Mouse (Mus musculus) mesoderm, embryonic 11.5 days (tissue): ENCODE measurements around the gene Psmd13.

Experiments
- DNase-seq: peaks from one replicate; pipeline ENCODE4 v3.0.0-alpha.2; 2012; ENCODE audit warnings: low read depth, low spot score

The Psmd13 gene

GRCm38 (mm10) chr7:140907131-140907530 is 25.4 kb downstream of the Psmd13 start:
- DNase-seq: no peak

DNA sequence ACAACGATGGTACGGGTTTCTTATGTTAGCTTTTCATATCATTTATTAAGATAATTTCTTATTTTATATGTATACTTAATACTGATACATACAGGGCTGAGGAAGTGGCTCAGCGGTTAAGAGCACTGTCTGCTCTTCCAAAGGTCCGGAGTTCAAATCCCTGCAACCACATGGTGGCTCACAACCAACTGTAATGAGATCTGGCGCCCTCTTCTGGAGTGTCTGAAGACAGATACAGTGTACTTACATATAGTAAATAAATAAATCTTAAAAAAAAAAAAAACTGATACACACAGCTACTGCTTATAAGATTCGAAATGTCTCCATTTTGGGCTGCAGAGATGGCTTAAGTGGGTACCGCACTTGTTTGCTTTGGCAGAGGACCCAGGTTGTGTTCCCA is 25.9 kb downstream of the Psmd13 start:
- no peak for DNase-seq

- no peak for DNase-seq
These were observed 26.4 kb downstream of the Psmd13 start for GRCm38 (mm10) chr7:140908181-140908580.

DNA sequence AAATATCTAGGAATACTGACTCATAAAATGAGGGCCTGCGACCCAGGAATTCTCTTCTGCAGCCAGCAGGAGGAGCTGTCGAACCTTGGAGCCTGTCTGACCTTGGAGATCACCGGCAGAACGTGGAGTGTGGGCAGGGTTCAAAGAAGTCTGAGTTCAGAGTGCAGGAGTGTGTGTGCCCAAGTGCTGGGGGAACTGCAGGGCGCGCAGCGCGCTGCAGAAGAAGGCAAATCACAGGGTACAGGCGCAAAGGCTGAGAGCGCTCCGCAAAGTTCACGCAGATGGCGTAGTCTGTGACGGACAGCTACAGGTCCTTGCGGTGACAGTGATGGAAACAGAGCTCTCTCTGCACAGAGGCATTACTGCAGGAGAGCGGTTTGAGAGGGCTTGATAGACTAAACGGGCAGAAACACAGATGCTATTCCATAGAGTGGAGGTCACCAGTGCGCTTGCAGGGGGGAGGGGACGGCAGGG is 26.9 kb downstream of the Psmd13 start:
- peak; percentile 90 for DNase-seq

- DNase-seq: no peak
These were observed 30.5 kb downstream of the Psmd13 start for GRCm38 (mm10) chr7:140912293-140912692.

GRCm38 (mm10) chr7:140912846-140913482 is 31.2 kb downstream of the Psmd13 start:
- DNase-seq: no peak

- no peak for DNase-seq
These were observed 32.4 kb downstream of the Psmd13 start for GRCm38 (mm10) chr7:140914031-140914690.

DNA sequence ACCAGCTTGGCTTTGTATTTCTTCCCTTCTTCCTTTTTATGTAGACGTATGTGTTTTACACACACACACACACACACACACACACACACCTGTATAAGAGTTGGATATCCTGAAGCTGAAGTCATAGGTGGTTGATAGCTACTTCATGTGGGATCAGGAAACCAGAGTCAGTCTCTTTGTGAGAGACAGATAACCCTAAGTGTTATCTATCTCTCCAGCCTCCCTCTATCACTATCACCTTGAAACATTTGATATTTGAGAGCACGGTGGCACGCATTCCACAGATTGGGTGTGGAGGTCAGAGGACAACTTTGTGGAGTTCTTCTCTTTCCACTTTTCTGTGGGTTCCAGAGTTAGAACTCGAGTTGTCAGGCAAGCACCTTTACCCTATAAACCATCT is 38.1 kb downstream of the Psmd13 start:
- DNase-seq: no peak

- DNase-seq: no peak
These were observed 38.8 kb downstream of the Psmd13 start, which contains the start of gene Nlrp6 for GRCm38 (mm10) chr7:140920418-140921029. Nlrp6 (plus strand) TSS chr7:140920902.

DNA sequence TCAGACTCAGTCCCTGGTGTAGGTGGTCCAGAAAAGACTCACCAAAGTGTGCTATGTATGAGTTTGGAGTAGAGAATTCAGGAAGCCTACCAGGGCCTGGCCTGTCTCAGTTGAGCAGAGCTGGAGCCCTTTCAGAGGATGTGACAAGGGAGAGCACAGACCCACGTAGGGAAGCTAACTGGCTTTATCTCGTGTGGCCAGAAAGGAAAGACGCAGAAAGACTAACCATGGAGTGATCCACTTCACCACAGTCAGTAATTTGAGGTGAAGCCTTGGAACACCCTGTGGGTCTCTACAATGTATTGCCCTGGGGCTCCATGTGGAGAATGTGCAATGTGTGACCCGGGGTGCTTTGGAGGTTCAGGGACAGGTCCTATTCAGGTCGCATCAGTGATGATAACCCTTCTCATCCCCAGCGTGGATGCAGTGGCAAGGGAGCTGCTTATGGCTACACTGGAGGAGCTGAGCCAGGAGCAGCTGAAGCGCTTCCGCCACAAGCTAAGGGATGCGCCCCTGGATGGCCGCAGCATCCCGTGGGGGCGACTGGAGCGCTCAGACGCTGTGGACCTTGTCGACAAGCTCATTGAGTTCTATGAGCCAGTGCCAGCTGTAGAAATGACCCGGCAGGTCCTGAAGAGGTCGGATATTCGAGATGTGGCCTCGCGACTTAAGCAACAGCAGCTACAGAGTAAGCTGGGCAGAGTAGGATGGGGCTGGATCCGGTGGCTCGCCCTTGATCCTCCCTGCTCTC is 39.6 kb downstream of the Psmd13 start:
- no peak for DNase-seq

GRCm38 (mm10) chr7:140922398-140923069 is 40.8 kb downstream of the Psmd13 start:
- peak; percentile 35 for DNase-seq

DNA sequence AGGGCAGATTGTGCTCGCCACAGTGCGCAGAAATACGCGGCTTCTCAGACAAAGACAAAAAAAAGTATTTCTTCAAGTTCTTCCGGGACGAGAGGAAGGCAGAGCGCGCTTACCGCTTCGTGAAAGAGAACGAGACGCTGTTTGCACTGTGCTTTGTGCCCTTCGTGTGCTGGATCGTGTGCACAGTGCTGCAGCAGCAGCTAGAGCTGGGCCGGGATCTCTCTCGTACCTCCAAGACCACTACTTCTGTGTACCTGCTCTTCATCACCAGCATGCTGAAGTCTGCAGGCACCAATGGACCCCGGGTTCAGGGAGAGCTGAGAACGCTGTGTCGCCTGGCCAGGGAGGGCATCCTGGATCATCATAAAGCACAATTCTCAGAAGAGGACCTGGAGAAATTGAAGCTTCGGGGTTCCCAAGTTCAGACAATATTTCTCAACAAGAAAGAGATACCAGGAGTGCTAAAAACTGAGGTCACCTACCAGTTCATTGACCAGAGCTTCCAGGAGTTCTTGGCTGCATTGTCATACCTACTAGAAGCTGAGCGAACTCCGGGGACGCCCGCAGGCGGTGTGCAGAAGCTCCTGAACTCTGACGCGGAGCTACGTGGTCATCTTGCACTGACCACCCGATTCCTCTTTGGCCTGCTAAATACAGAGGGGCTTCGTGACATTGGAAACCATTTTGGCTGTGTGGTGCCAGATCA is 41.5 kb downstream of the Psmd13 start:
- no peak for DNase-seq

- no peak for DNase-seq
These were observed 45.4 kb downstream of the Psmd13 start for GRCm38 (mm10) chr7:140927181-140927580.

DNA sequence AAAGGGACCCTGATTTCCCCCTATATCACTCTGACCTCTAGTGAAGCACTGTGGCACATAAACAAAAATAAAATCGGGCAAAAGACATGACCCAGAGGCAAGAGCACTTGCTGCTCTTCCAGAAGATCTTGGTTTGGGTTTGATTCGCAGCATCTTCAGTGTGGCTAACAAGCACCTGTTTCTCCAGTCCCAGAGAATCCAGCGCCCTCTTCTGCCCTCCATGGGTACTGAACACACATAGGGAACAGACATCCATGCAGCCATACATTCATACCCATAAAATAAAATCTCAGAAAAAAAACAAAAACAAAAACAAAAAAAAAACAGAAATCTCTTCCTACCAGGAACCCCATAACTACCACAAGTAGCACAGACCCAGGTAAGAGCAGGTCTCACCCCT is 56.7 kb downstream of the Psmd13 start:
- DNase-seq: no peak

GRCm38 (mm10) chr7:140938896-140939295 is 57.1 kb downstream of the Psmd13 start:
- no peak for DNase-seq

- peak; percentile 60 for DNase-seq
These were observed 58.0 kb downstream of the Psmd13 start for GRCm38 (mm10) chr7:140939669-140940171.

DNA sequence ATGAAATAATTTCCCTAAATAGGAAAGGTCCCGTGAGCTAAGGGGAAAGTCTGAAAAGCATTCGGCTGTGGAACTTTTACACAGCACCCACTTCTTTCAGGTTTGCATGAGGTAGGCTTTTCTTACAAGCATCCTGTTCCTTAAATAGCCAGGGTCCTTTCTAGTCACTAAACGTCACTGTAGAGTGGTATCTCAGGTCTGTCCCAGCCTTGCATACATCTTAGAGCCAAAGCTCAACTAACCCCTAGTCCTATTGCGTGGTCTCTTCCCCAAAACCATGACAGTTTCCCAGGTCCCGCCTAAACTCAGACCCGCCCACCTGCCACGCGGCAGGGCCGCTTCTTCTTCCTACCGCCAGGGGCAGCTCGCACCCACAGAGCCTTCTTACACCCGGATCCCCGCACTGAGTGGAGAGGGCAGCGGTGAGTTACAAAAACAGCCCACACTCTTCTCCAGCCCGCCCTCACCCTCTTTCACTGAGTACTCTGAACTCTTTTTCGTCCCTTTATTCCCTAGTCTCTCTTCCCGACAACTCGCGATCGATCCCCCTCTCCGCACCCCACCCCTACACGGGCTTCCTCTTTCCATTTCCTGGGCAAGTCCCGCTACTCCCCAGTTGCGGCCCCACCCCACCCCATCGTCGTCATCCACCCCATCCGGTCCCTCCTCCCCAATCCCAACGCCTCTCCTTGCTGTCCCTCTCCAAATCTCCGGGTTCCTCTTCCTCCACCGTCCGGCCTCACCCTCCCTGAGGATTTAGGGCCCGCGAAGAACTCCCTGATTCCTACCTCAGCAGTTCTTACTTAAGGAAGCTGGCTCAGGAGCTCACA is 59.7 kb downstream of the Psmd13 start, which contains the start of gene Pgghg:
TSS of gene Pgghg (plus strand) at position 170 of the 830 bp plus-strand sequence.
- peak; percentile 91 for DNase-seq

GRCm38 (mm10) chr7:140942341-140942740 is 60.6 kb downstream of the Psmd13 start:
- no peak for DNase-seq

DNA sequence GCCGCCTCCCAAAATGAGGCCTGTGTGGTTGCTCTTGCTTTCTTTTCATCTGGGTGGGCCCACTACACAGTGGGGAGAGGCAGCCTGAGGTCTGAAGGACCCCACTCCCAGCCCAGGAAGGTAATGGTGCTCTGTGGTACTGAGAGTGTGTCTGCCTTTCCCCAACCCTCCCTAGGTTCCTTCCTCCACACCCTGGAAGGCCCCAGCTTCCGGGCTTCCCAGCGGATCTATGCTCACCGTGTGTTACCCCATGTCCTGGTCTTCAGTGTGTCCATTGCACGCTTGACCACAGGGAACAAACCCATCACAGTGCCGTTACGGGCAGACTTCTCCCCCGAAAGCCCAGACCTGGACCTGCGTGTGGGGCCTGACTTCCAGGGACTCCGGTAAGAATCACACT is 61.0 kb downstream of the Psmd13 start:
- DNase-seq: no peak

GRCm38 (mm10) chr7:140943356-140943755 is 61.6 kb downstream of the Psmd13 start:
- no peak for DNase-seq
